Mouse (Mus musculus): ENCODE results near the gene Cry1. TPM values are rescaled to one million over a fixed set of nuclear protein-coding genes. Genes with fewer than 3 reads are reported as not detected.

Cry1 gene
- total and polyA plus RNA-seq, 3 experiments: 0.11 TPM; not detected in 2

GRCm38 (mm10) chr10:85209119-85209605, 24.3 kb upstream of the Cry1 start:
- no peak for TF ChIP-seq CTCF (IDR thresholded peaks at IDR 0.05; ENCODE audit: low read depth, low read length)
- TF ChIP-seq POLR2AphosphoS5 (IDR thresholded peaks at IDR 0.05; ENCODE audit: insufficient replicate concordance, low read depth, low read length): no peak
- TF ChIP-seq GATA1 (IDR thresholded peaks at IDR 0.05; ENCODE audit: borderline replicate concordance, low read length): no peak
- TF ChIP-seq TAL1 (conservative IDR thresholded peaks at IDR 0.05; ENCODE audit: low read depth, low read length): no peak
- TF ChIP-seq GATA2 (IDR thresholded peaks at IDR 0.05; ENCODE audit: borderline replicate concordance, low read depth, low read length): no peak
- H3K9me3 ChIP-seq (replicated peaks): peaks cover 27% of the 10 kb centered on the region
- no peaks in the 10 kb centered on the region for H3K36me3 ChIP-seq (replicated peaks)
- no peak overlapping the region for H3K4me3 ChIP-seq (ENCODE audit: low read depth, low read length)
- no peak for ATAC-seq (ENCODE audit: extremely low read depth, insufficient number of reproducible peaks, low FRiP score, poor library complexity, severe bottlenecking)
- H3K27me3 ChIP-seq (ENCODE audit: insufficient read depth, low read length): no peaks in the 10 kb centered on the region
- no peaks in the 10 kb centered on the region for H3K4me1 ChIP-seq (ENCODE audit: insufficient read depth, low read depth, low read length)
- no peak for DNase-seq (ENCODE audit: low spot score)

GRCm38 (mm10) chr10:85205316-85205715, 20.5 kb upstream of the Cry1 start:
- H3K36me3 ChIP-seq (replicated peaks): no peaks in the 10 kb centered on the region
- no peak for ATAC-seq (ENCODE audit: extremely low read depth, insufficient number of reproducible peaks, low FRiP score, poor library complexity, severe bottlenecking)

GRCm38 (mm10) chr10:85204255-85204855, 19.5 kb upstream of the Cry1 start:
- no peaks in the 10 kb centered on the region for H3K4me1 ChIP-seq (ENCODE audit: insufficient read depth, low read depth, low read length)
- peaks cover 24% of the 10 kb centered on the region for H3K9me3 ChIP-seq (replicated peaks)
- no peak overlapping the region for H3K4me3 ChIP-seq (ENCODE audit: low read depth, low read length)
- DNase-seq (ENCODE audit: low spot score) (no peak), ATAC-seq (ENCODE audit: extremely low read depth, insufficient number of reproducible peaks, low FRiP score, poor library complexity, severe bottlenecking) (no peak)
- no peaks in the 10 kb centered on the region for H3K36me3 ChIP-seq (replicated peaks)
- TF ChIP-seq GATA2 (IDR thresholded peaks at IDR 0.05; ENCODE audit: borderline replicate concordance, low read depth, low read length): no peak
- no peak for TF ChIP-seq TAL1 (conservative IDR thresholded peaks at IDR 0.05; ENCODE audit: low read depth, low read length)
- no peak for TF ChIP-seq CTCF (IDR thresholded peaks at IDR 0.05; ENCODE audit: low read depth, low read length)
- no peak for TF ChIP-seq POLR2AphosphoS5 (IDR thresholded peaks at IDR 0.05; ENCODE audit: insufficient replicate concordance, low read depth, low read length)
- no peak for TF ChIP-seq GATA1 (IDR thresholded peaks at IDR 0.05; ENCODE audit: borderline replicate concordance, low read length)
- H3K27me3 ChIP-seq (ENCODE audit: insufficient read depth, low read length): no peaks in the 10 kb centered on the region

More at GRCm38 (mm10) chr10:85205316-85205715, 20.5 kb upstream of the Cry1 start:
- Histone ChIP-seq H3K4me3 (ENCODE audit: low read depth, low read length) (no peak overlapping the region), H3K9me3 (replicated peaks) (peaks cover 30% of the 10 kb centered on the region), H3K4me1 (ENCODE audit: insufficient read depth, low read depth, low read length) (no peaks in the 10 kb centered on the region), H3K27me3 (ENCODE audit: insufficient read depth, low read length) (no peaks in the 10 kb centered on the region)
- no peak for DNase-seq (ENCODE audit: low spot score)
- TF ChIP-seq TAL1 (conservative IDR thresholded peaks at IDR 0.05; ENCODE audit: low read depth, low read length) (no peak), GATA1 (IDR thresholded peaks at IDR 0.05; ENCODE audit: borderline replicate concordance, low read length) (no peak)

- peaks cover 17% of the 10 kb centered on the region for H3K9me3 ChIP-seq (replicated peaks)
- no peaks in the 10 kb centered on the region for H3K4me1 ChIP-seq (ENCODE audit: insufficient read depth, low read depth, low read length)
- ATAC-seq (ENCODE audit: extremely low read depth, insufficient number of reproducible peaks, low FRiP score, poor library complexity, severe bottlenecking) (no peak), DNase-seq (ENCODE audit: low spot score) (no peak)
- TF ChIP-seq TAL1 (conservative IDR thresholded peaks at IDR 0.05; ENCODE audit: low read depth, low read length) (no peak), GATA2 (IDR thresholded peaks at IDR 0.05; ENCODE audit: borderline replicate concordance, low read depth, low read length) (no peak), POLR2AphosphoS5 (IDR thresholded peaks at IDR 0.05; ENCODE audit: insufficient replicate concordance, low read depth, low read length) (no peak), CTCF (IDR thresholded peaks at IDR 0.05; ENCODE audit: low read depth, low read length) (no peak), GATA1 (IDR thresholded peaks at IDR 0.05; ENCODE audit: borderline replicate concordance, low read length) (no peak)
- no peaks in the 10 kb centered on the region for H3K36me3 ChIP-seq (replicated peaks)
- H3K27me3 ChIP-seq (ENCODE audit: insufficient read depth, low read length): no peaks in the 10 kb centered on the region
- H3K4me3 ChIP-seq (ENCODE audit: low read depth, low read length): no peak overlapping the region
Measured at GRCm38 (mm10) chr10:85194528-85194927, 9.7 kb upstream of the Cry1 start.

GRCm38 (mm10) chr10:85193321-85193720, 8.5 kb upstream of the Cry1 start:
- ATAC-seq (ENCODE audit: extremely low read depth, insufficient number of reproducible peaks, low FRiP score, poor library complexity, severe bottlenecking): no peak
- Histone ChIP-seq H3K36me3 (replicated peaks) (no peaks in the 10 kb centered on the region), H3K27me3 (ENCODE audit: insufficient read depth, low read length) (no peaks in the 10 kb centered on the region), H3K4me1 (ENCODE audit: insufficient read depth, low read depth, low read length) (no peaks in the 10 kb centered on the region), H3K9me3 (replicated peaks) (peaks cover 12% of the 10 kb centered on the region), H3K4me3 (ENCODE audit: low read depth, low read length) (no peak overlapping the region)
- TF ChIP-seq CTCF (IDR thresholded peaks at IDR 0.05; ENCODE audit: low read depth, low read length) (no peak), POLR2AphosphoS5 (IDR thresholded peaks at IDR 0.05; ENCODE audit: insufficient replicate concordance, low read depth, low read length) (no peak), GATA1 (IDR thresholded peaks at IDR 0.05; ENCODE audit: borderline replicate concordance, low read length) (no peak), GATA2 (IDR thresholded peaks at IDR 0.05; ENCODE audit: borderline replicate concordance, low read depth, low read length) (no peak), TAL1 (conservative IDR thresholded peaks at IDR 0.05; ENCODE audit: low read depth, low read length) (no peak)
- no peak for DNase-seq (ENCODE audit: low spot score)

GRCm38 (mm10) chr10:85190652-85191051, 5.8 kb upstream of the Cry1 start:
- no peaks in the 10 kb centered on the region for H3K36me3 ChIP-seq (replicated peaks)
- DNase-seq (ENCODE audit: low spot score) (no peak), ATAC-seq (ENCODE audit: extremely low read depth, insufficient number of reproducible peaks, low FRiP score, poor library complexity, severe bottlenecking) (no peak)
- H3K4me3 ChIP-seq (ENCODE audit: low read depth, low read length): no peak overlapping the region
- H3K9me3 ChIP-seq (replicated peaks): peaks cover 10% of the 10 kb centered on the region
- no peak for TF ChIP-seq POLR2AphosphoS5 (IDR thresholded peaks at IDR 0.05; ENCODE audit: insufficient replicate concordance, low read depth, low read length)
- TF ChIP-seq GATA1 (IDR thresholded peaks at IDR 0.05; ENCODE audit: borderline replicate concordance, low read length): no peak
- no peak for TF ChIP-seq CTCF (IDR thresholded peaks at IDR 0.05; ENCODE audit: low read depth, low read length)
- no peak for TF ChIP-seq TAL1 (conservative IDR thresholded peaks at IDR 0.05; ENCODE audit: low read depth, low read length)
- no peak for TF ChIP-seq GATA2 (IDR thresholded peaks at IDR 0.05; ENCODE audit: borderline replicate concordance, low read depth, low read length)
- H3K27me3 ChIP-seq (ENCODE audit: insufficient read depth, low read length): no peaks in the 10 kb centered on the region
- H3K4me1 ChIP-seq (ENCODE audit: insufficient read depth, low read depth, low read length): no peaks in the 10 kb centered on the region
